Mouse (Mus musculus) CH12.LX (cell line): Measurements from ENCODE around the gene Ppp1r11. TPM values are rescaled to one million over a fixed set of nuclear protein-coding genes. Genes with fewer than 3 reads are reported as not detected.

Experiments used
- DNase-seq: peaks from one replicate; pipeline ENCODE4 v3.0.0-alpha.2; 2013; ENCODE audit errors: extremely low read depth
- H3K27ac ChIP-seq: 2 replicates; pipeline ENCODE4 v1.5.1; 2012; ENCODE audit warnings: low read depth, mild to moderate bottlenecking, control low read depth, moderate library complexity; ENCODE audit not compliant: insufficient read depth
- H3K27me3 ChIP-seq: replicated peaks from 2 replicates; pipeline ENCODE3; 2012; ENCODE audit warnings: inconsistent platforms
- H3K36me3 ChIP-seq, 2 experiments: replicated peaks in 1 of 2; 2 replicates each; pipeline versions ENCODE3 to v1.6.1; 2012; ENCODE audit warnings: inconsistent platforms in 1 of 2, low read length in 1 of 2, mild to moderate bottlenecking in 1 of 2, mixed read lengths in 1 of 2, moderate library complexity in 1 of 2; ENCODE audit not compliant: control insufficient read depth in 1 of 2, insufficient read depth in 1 of 2
- H3K4me1 ChIP-seq, 2 experiments: 2 replicates each; pipeline ENCODE4 v1.6.1; 2012; ENCODE audit warnings: inconsistent platforms in 1 of 2, moderate library complexity in 1 of 2; ENCODE audit not compliant: insufficient read depth in 2 of 2, control insufficient read depth in 1 of 2
- H3K4me2 ChIP-seq: 2 replicates; pipeline ENCODE4 v1.6.1; 2012; ENCODE audit warnings: low read depth, mild to moderate bottlenecking, control low read depth; ENCODE audit not compliant: poor library complexity, insufficient read depth, severe bottlenecking
- H3K4me3 ChIP-seq, 3 experiments: fragments of 150-350 bp in 1 of 3; sonication (generic) in 1 of 3; replicated peaks in 1 of 3; 2 replicates each; pipeline versions ENCODE3 to v1.5.1; 2011 to 2012; ENCODE audit warnings: low read depth in 2 of 3, low read length in 2 of 3, mild to moderate bottlenecking in 2 of 3, moderate library complexity in 2 of 3, control low read depth in 1 of 3, improper control_type of control experiment in 1 of 3, inconsistent platforms in 1 of 3, mixed read lengths in 1 of 3; ENCODE audit not compliant: poor library complexity in 1 of 3
- H3K79me2 ChIP-seq: replicated peaks from 2 replicates; pipeline ENCODE4 v1.6.1; 2012; ENCODE audit warnings: mild to moderate bottlenecking, moderate library complexity; ENCODE audit not compliant: control insufficient read depth, poor library complexity, insufficient read depth, severe bottlenecking; ENCODE audit errors: extremely low read depth
- H3K9ac ChIP-seq: 2 replicates; pipeline ENCODE4 v1.6.1; 2012; ENCODE audit warnings: low read depth, mild to moderate bottlenecking, control low read depth, moderate library complexity; ENCODE audit not compliant: insufficient read depth
- H3K9me3 ChIP-seq: replicated peaks from 2 replicates; pipeline ENCODE3; 2012; ENCODE audit warnings: low read length, inconsistent platforms, mixed read lengths
- BHLHE40 ChIP-seq: IDR thresholded peaks from 2 replicates; pipeline ENCODE4 v1.6.1; 2011; ENCODE audit warnings: mild to moderate bottlenecking, low read depth, low read length, improper control_type of control experiment
- CHD1 ChIP-seq: IDR thresholded peaks from 2 replicates; pipeline ENCODE4 v1.6.1; 2012; ENCODE audit warnings: low read depth, low read length, improper control_type of control experiment, inconsistent platforms
- CHD2 ChIP-seq: IDR thresholded peaks from 2 replicates; pipeline ENCODE4 v1.6.1; 2011; ENCODE audit warnings: low read length, improper control_type of control experiment
- CTCF ChIP-seq, 2 experiments: IDR thresholded peaks in 1 of 2; conservative IDR thresholded peaks in 1 of 2; 2 replicates each; pipeline ENCODE4 v1.5.1; 2011 to 2012; ENCODE audit warnings: low read depth in 2 of 2, low read length in 2 of 2, improper control_type of control experiment in 1 of 2, inconsistent platforms in 1 of 2, mild to moderate bottlenecking in 1 of 2, moderate library complexity in 1 of 2
- E2F4 ChIP-seq: IDR thresholded peaks from 2 replicates; pipeline ENCODE4 v1.6.1; 2011; ENCODE audit warnings: low read depth, low read length, improper control_type of control experiment; ENCODE audit not compliant: insufficient replicate concordance
- ETS1 ChIP-seq: conservative IDR thresholded peaks from 2 replicates; pipeline ENCODE4 v1.6.1; 2012; ENCODE audit warnings: low read depth, mild to moderate bottlenecking, inconsistent platforms, low read length, improper control_type of control experiment, moderate library complexity
- JUN ChIP-seq: IDR thresholded peaks from 2 replicates; pipeline ENCODE4 v1.6.1; 2011; ENCODE audit warnings: low read depth, mild to moderate bottlenecking, low read length, improper control_type of control experiment, moderate library complexity; ENCODE audit not compliant: insufficient read depth
- KAT2A ChIP-seq: IDR thresholded peaks from 2 replicates; pipeline ENCODE4 v1.6.1; 2012; ENCODE audit warnings: low read length, improper control_type of control experiment, inconsistent platforms; ENCODE audit not compliant: insufficient replicate concordance
- MAFK ChIP-seq: IDR thresholded peaks from 2 replicates; pipeline ENCODE4 v1.6.1; 2011; ENCODE audit warnings: low read length, improper control_type of control experiment; ENCODE audit not compliant: insufficient replicate concordance
- MXI1 ChIP-seq: IDR thresholded peaks from 2 replicates; pipeline ENCODE4 v1.6.1; 2011; ENCODE audit warnings: mild to moderate bottlenecking, low read depth, low read length, improper control_type of control experiment
- MYC ChIP-seq: IDR thresholded peaks from 2 replicates; pipeline ENCODE4 v1.6.1; 2011; ENCODE audit warnings: low read depth, mild to moderate bottlenecking, improper control_type of control experiment, low read length
- NRF1 ChIP-seq: IDR thresholded peaks from 2 replicates; pipeline ENCODE4 v1.6.1; 2014; ENCODE audit warnings: low read depth, mild to moderate bottlenecking, inconsistent platforms, low read length, improper control_type of control experiment, moderate library complexity
- SIN3A ChIP-seq: IDR thresholded peaks from 2 replicates; pipeline ENCODE4 v1.6.1; 2012; ENCODE audit warnings: low read length, improper control_type of control experiment, inconsistent platforms
- SMC3 ChIP-seq: IDR thresholded peaks from 2 replicates; pipeline ENCODE4 v1.6.1; 2011; ENCODE audit warnings: low read depth, low read length, improper control_type of control experiment
- TBP ChIP-seq: conservative IDR thresholded peaks from 2 replicates; pipeline ENCODE4 v1.6.1; 2011; ENCODE audit warnings: low read depth, low read length, improper control_type of control experiment
- TCF12 ChIP-seq: IDR thresholded peaks from 2 replicates; pipeline ENCODE4 v1.6.1; 2014; ENCODE audit warnings: low read depth, mild to moderate bottlenecking, inconsistent platforms, low read length, improper control_type of control experiment
- UBTF ChIP-seq: IDR thresholded peaks from 2 replicates; pipeline ENCODE4 v1.6.1; 2012; ENCODE audit warnings: low read depth, mild to moderate bottlenecking, inconsistent platforms, low read length, improper control_type of control experiment, moderate library complexity
- USF1 ChIP-seq: IDR thresholded peaks from 2 replicates; pipeline ENCODE4 v1.6.1; 2014; ENCODE audit warnings: low read depth, mild to moderate bottlenecking, inconsistent platforms, low read length, improper control_type of control experiment
- USF2 ChIP-seq: conservative IDR thresholded peaks from 2 replicates; pipeline ENCODE4 v1.6.1; 2011; ENCODE audit warnings: low read depth, low read length, improper control_type of control experiment
- ZKSCAN1 ChIP-seq: IDR thresholded peaks from 2 replicates; pipeline ENCODE4 v1.6.1; 2012; ENCODE audit warnings: low read depth, inconsistent platforms, low read length, improper control_type of control experiment, borderline replicate concordance
- ZMIZ1 ChIP-seq: IDR thresholded peaks from 2 replicates; pipeline ENCODE4 v1.6.1; 2012; ENCODE audit warnings: low read depth, mild to moderate bottlenecking, inconsistent platforms, low read length, improper control_type of control experiment
- dilution Hi-C: fragments of 300-500 bp; cut with MboI; formaldehyde crosslinking; loops from 2 replicates; pipeline ENCODE4 v1.14.3; 2020; ENCODE audit warnings: low sequenced_read_pairs; ENCODE audit not compliant: extremely low pct_unique_long_range_greater_than_20kb, extremely low pct_ligation_motif_present
- in situ Hi-C: fragments of 300-500 bp; cut with MboI; formaldehyde crosslinking; loops from 3 replicates; pipeline ENCODE4 v1.14.3; 2019; ENCODE audit warnings: low sequenced_read_pairs, low pct_ligation_motif_present, low pct_unique_long_range_greater_than_20kb, mixed read lengths
- polyA plus RNA-seq: library from polyadenylated mRNA; unstranded; fragments of >175 nt; gene quantifications from 2 replicates; pipeline ENCODE4 v1.2.1, GENCODE M21; 2012; ENCODE audit warnings: low read depth; ENCODE audit not compliant: insufficient read length
- total RNA-seq, 2 experiments: library from RNA; depleted of rRNA; stranded (reverse); fragments of 300-350 nt in 1 of 2; fragments of >200 nt in 1 of 2; gene quantifications; 2 replicates each; pipeline ENCODE4 v1.2.3; 2012 to 2014

Ppp1r11 gene
- total and polyA plus RNA-seq, 3 experiments = 120 to 238 (median 209) TPM

- no peak for TF ChIP-seq USF2
These were observed at the start of gene Ppp1r11 (continued) for GRCm38 (mm10) chr17:36950981-36951947.

GRCm38 (mm10) chr17:37000863-37001262 is 49.3 kb upstream of the Ppp1r11 start, which contains the start of gene Zfp57:
Zfp57 (plus strand) TSS chr17:37001163.
- dilution Hi-C loops (no loop called here), in situ Hi-C loops (no loop called here)
- Histone ChIP-seq H3K9me3 (no peaks in the 10 kb centered on the region), H3K79me2 (no peaks in the 10 kb centered on the region), H3K36me3 (no peaks in the 10 kb centered on the region), H3K4me3 (no peak within 1 kb of the TSS), H3K4me1 (0 out of 4 replicates have a peak, but pooled peaks cover 0 to 4% of the 10 kb centered on the region in 2 experiments), H3K27me3 (no peaks in the 10 kb centered on the region), H3K4me2 (no peak within 1 kb of the TSS), H3K27ac (no peak within 1 kb of the TSS), H3K9ac (no peak within 1 kb of the TSS)
- TF ChIP-seq JUN = no peak
- TF ChIP-seq MAFK = no peak
- no peak for TF ChIP-seq SIN3A
- TF ChIP-seq MYC = no peak
- no peak for TF ChIP-seq ETS1
- no peak for TF ChIP-seq E2F4
- TF ChIP-seq TBP = no peak
- TF ChIP-seq MXI1 = no peak
- no peak for TF ChIP-seq NRF1
- TF ChIP-seq BHLHE40 = no peak
- no peak for TF ChIP-seq CHD2
- no peak for TF ChIP-seq ZMIZ1
- TF ChIP-seq SMC3 = no peak
- TF ChIP-seq TCF12 = no peak
- no peak for TF ChIP-seq CHD1
- TF ChIP-seq USF2 = no peak
- DNase-seq = no peak

- H3K9me3 ChIP-seq = no peaks in the 10 kb centered on the region
- no peak overlapping the region for H3K9ac ChIP-seq
- in situ Hi-C loops (loop anchor here (10.0 kb wide), 1 partner anchor 84 kb away; no protein-coding TSS in a partner anchor), dilution Hi-C loops (no loop called here)
- H3K4me3 ChIP-seq = no peak overlapping the region
- no peak for DNase-seq
- no peaks in the 10 kb centered on the region for H3K27me3 ChIP-seq
- no peak overlapping the region for H3K27ac ChIP-seq
- no peak overlapping the region for H3K4me2 ChIP-seq
- H3K4me1 ChIP-seq = peaks cover 0 to 26% of the 10 kb centered on the region in 2 experiments; a peak in 2 of 4 replicates
- H3K79me2 ChIP-seq = no peaks in the 10 kb centered on the region
- no peaks in the 10 kb centered on the region for H3K36me3 ChIP-seq
- TF ChIP-seq CTCF (conservative IDR thresholded peaks at IDR 0.05 in 1 of 2, IDR thresholded peaks at IDR 0.05 in 1 of 2; ENCODE audit: low read depth in 2 of 2, low read length in 2 of 2) = no peak
- TF ChIP-seq KAT2A = no peak
- no peak for TF ChIP-seq USF2
- TF ChIP-seq E2F4 = no peak
- no peak for TF ChIP-seq USF1
- no peak for TF ChIP-seq TCF12
- TF ChIP-seq UBTF = no peak
- no peak for TF ChIP-seq TBP
- no peak for TF ChIP-seq CHD1
- no peak for TF ChIP-seq MXI1
- no peak for TF ChIP-seq ZMIZ1
- no peak for TF ChIP-seq ZKSCAN1
- no peak for TF ChIP-seq NRF1
These were observed 46.9 kb upstream of the Ppp1r11 start for GRCm38 (mm10) chr17:36998477-36998876.
